Mouse (Mus musculus) neural tube, embryonic 11.5 days (tissue): Measurements from ENCODE around the gene Poc1a. TPM values are rescaled to one million over a fixed set of nuclear protein-coding genes. Genes with fewer than 3 reads are reported as not detected.

Experiments used
- ATAC-seq: fragments of 200-750 bp; cut with Nextera tagmentation; 2 replicates; pipeline ENCODE4 v1.8.0; 2017; ENCODE audit warnings: moderate number of reproducible peaks, mild to moderate bottlenecking, moderate TSS enrichment, moderate library complexity; ENCODE audit not compliant: insufficient read depth, low FRiP score, low TSS enrichment
- DNase-seq: peaks from one replicate; pipeline ENCODE4 v3.0.0-alpha.2; 2015; ENCODE audit warnings: low spot score
- H3K27ac ChIP-seq: fragments of 300-500 bp; sonication (generic); 2 replicates; pipeline ENCODE4 v1.5.1; 2014; ENCODE audit warnings: low read depth, mild to moderate bottlenecking, low read length
- H3K27me3 ChIP-seq: fragments of 300-500 bp; sonication (generic); 2 replicates; pipeline ENCODE4 v1.6.1; 2014; ENCODE audit warnings: mild to moderate bottlenecking, low read length, mixed read lengths; ENCODE audit not compliant: control insufficient read depth, insufficient read depth
- H3K36me3 ChIP-seq: fragments of 300-500 bp; sonication (generic); 2 replicates; pipeline ENCODE4 v1.6.1; 2014; ENCODE audit warnings: mild to moderate bottlenecking, low read length, moderate library complexity, mixed read lengths; ENCODE audit not compliant: control insufficient read depth, insufficient read depth
- H3K4me1 ChIP-seq: fragments of 300-500 bp; sonication (generic); 2 replicates; pipeline ENCODE4 v1.6.1; 2014; ENCODE audit warnings: low read length, mixed read lengths; ENCODE audit not compliant: control insufficient read depth, insufficient read depth
- H3K4me2 ChIP-seq: fragments of 300-500 bp; sonication (generic); 2 replicates; pipeline ENCODE4 v1.6.1; 2014; ENCODE audit warnings: low read depth, mild to moderate bottlenecking, moderate library complexity
- H3K4me3 ChIP-seq: fragments of 300-500 bp; sonication (generic); 2 replicates; pipeline ENCODE4 v1.5.1; 2014; ENCODE audit warnings: low read depth, low read length
- H3K9ac ChIP-seq: fragments of 300-500 bp; sonication (generic); 2 replicates; pipeline ENCODE4 v1.6.1; 2014; ENCODE audit warnings: mild to moderate bottlenecking, low read length
- H3K9me3 ChIP-seq: fragments of 300-500 bp; sonication (generic); 2 replicates; pipeline ENCODE4 v1.6.1; 2016; ENCODE audit warnings: low read length; ENCODE audit not compliant: control insufficient read depth
- whole genome bisulfite sequencing: fragments of 180-500 bp; shearing (Covaris S2); extraction: QIAGEN DNeasy Blood & Tissue Kit; methylation state at CpG from one replicate; pipeline ENCODE4 v1.1.7; 2014; 5-methylcytosine and 5-hydroxymethylcytosine counted together
- polyA plus RNA-seq: library from polyadenylated mRNA; unstranded; fragments of >200 nt; fragmentation: Nextera tagmentation; extraction: Ambion mirVana; gene quantifications from 2 replicates; pipeline ENCODE4 v1.2.1, GENCODE M21; 2014

Gene Poc1a
- polyA plus RNA-seq, 1 experiment from 2014 or later, result 26.6 TPM

- Histone ChIP-seq H3K4me1 (no peaks in the 10 kb centered on the region), H3K9me3 (no peaks in the 10 kb centered on the region), H3K9ac (no peak overlapping the region), H3K4me2 (no peak overlapping the region), H3K4me3 (no peak overlapping the region), H3K27me3 (no peaks in the 10 kb centered on the region), H3K36me3 (peaks cover 4% of the 10 kb centered on the region), H3K27ac (no peak overlapping the region)
- no peak for ATAC-seq
- no peak for DNase-seq
- 92% methylated on average over 3 of the region's 3 CpGs for WGBS
Measured at GRCm38 (mm10) chr9:106309859-106310258, 29.0 kb downstream of the Poc1a start.

- DNase-seq (no peak), ATAC-seq (no peak)
- Histone ChIP-seq H3K4me1 (no peaks in the 10 kb centered on the region), H3K36me3 (peaks cover 4% of the 10 kb centered on the region), H3K27ac (no peak overlapping the region), H3K4me3 (no peak overlapping the region), H3K9me3 (no peaks in the 10 kb centered on the region), H3K27me3 (no peaks in the 10 kb centered on the region), H3K9ac (no peak overlapping the region), H3K4me2 (no peak overlapping the region)
- 88% methylated on average over 10 of the region's 10 CpGs for WGBS
Measured at GRCm38 (mm10) chr9:106311625-106312191, 30.8 kb downstream of the Poc1a start.

GRCm38 (mm10) chr9:106312950-106313360 is 32.1 kb downstream of the Poc1a start:
- no peak overlapping the region for H3K9ac ChIP-seq
- no peak overlapping the region for H3K27ac ChIP-seq
- peaks cover 3% of the 10 kb centered on the region for H3K36me3 ChIP-seq
- H3K4me3 ChIP-seq, result no peak overlapping the region
- DNase-seq (no peak), ATAC-seq (no peak)
- H3K27me3 ChIP-seq, result no peaks in the 10 kb centered on the region
- no peak overlapping the region for H3K4me2 ChIP-seq
- 97% methylated on average over 7 of the region's 7 CpGs for WGBS
- H3K9me3 ChIP-seq, result no peaks in the 10 kb centered on the region
- no peaks in the 10 kb centered on the region for H3K4me1 ChIP-seq

GRCm38 (mm10) chr9:106314196-106314595 is 33.3 kb downstream of the Poc1a start:
- H3K27ac ChIP-seq, result no peak overlapping the region
- WGBS, result 72% methylated on average over 3 of the region's 3 CpGs
- DNase-seq (no peak), ATAC-seq (no peak)
- H3K36me3 ChIP-seq, result no peaks in the 10 kb centered on the region
- no peak overlapping the region for H3K4me3 ChIP-seq
- no peaks in the 10 kb centered on the region for H3K9me3 ChIP-seq
- no peak overlapping the region for H3K4me2 ChIP-seq
- no peaks in the 10 kb centered on the region for H3K4me1 ChIP-seq
- no peak overlapping the region for H3K9ac ChIP-seq
- no peaks in the 10 kb centered on the region for H3K27me3 ChIP-seq

- H3K4me2 ChIP-seq, result no peak overlapping the region
- H3K9me3 ChIP-seq, result no peaks in the 10 kb centered on the region
- no peak overlapping the region for H3K27ac ChIP-seq
- no peak for ATAC-seq
- 91% methylated on average over 2 of the region's 2 CpGs for WGBS
- no peaks in the 10 kb centered on the region for H3K27me3 ChIP-seq
- no peaks in the 10 kb centered on the region for H3K36me3 ChIP-seq
- DNase-seq, result no peak
- no peak overlapping the region for H3K4me3 ChIP-seq
- no peaks in the 10 kb centered on the region; the same call in 1 of the 2 replicates for H3K4me1 ChIP-seq
- no peak overlapping the region for H3K9ac ChIP-seq
Measured at GRCm38 (mm10) chr9:106318074-106318473, 37.2 kb downstream of the Poc1a start.

- H3K4me1 ChIP-seq, result no peaks in the 10 kb centered on the region; the same call in 1 of the 2 replicates
- ATAC-seq, result no peak
- no peaks in the 10 kb centered on the region for H3K27me3 ChIP-seq
- DNase-seq, result no peak
- H3K9me3 ChIP-seq, result no peaks in the 10 kb centered on the region
- H3K4me2 ChIP-seq, result no peak overlapping the region
- no peak overlapping the region for H3K9ac ChIP-seq
- WGBS, result 40% methylated on average over 2 of the region's 2 CpGs
- H3K4me3 ChIP-seq, result no peak overlapping the region
- no peaks in the 10 kb centered on the region for H3K36me3 ChIP-seq
- no peak overlapping the region for H3K27ac ChIP-seq
Measured at GRCm38 (mm10) chr9:106319095-106319494, 38.2 kb downstream of the Poc1a start.

- H3K9ac ChIP-seq, result no peak overlapping the region; the same call in 1 of the 2 replicates
- H3K27ac ChIP-seq, result no peak overlapping the region
- no peaks in the 10 kb centered on the region; the same call in 1 of the 2 replicates for H3K4me1 ChIP-seq
- DNase-seq, result no peak
- H3K4me2 ChIP-seq, result no peak overlapping the region
- H3K9me3 ChIP-seq, result no peaks in the 10 kb centered on the region
- no peaks in the 10 kb centered on the region for H3K36me3 ChIP-seq
- H3K4me3 ChIP-seq, result no peak overlapping the region
- ATAC-seq, result no peak
- H3K27me3 ChIP-seq, result no peaks in the 10 kb centered on the region
- 93% methylated on average over 3 of the region's 3 CpGs for WGBS
Measured at GRCm38 (mm10) chr9:106322497-106322896, 41.6 kb downstream of the Poc1a start.

- no peaks in the 10 kb centered on the region; the same call in 1 of the 2 replicates for H3K4me1 ChIP-seq
- no peak overlapping the region for H3K9ac ChIP-seq
- no peaks in the 10 kb centered on the region for H3K36me3 ChIP-seq
- H3K27ac ChIP-seq, result no peak overlapping the region
- ATAC-seq, result no peak
- H3K4me3 ChIP-seq, result no peak overlapping the region
- H3K27me3 ChIP-seq, result no peaks in the 10 kb centered on the region
- DNase-seq, result no peak
- H3K9me3 ChIP-seq, result no peaks in the 10 kb centered on the region
- 78% methylated on average over 8 of the region's 8 CpGs for WGBS
- no peak overlapping the region for H3K4me2 ChIP-seq
Measured at GRCm38 (mm10) chr9:106326241-106326640, 45.4 kb downstream of the Poc1a start.

GRCm38 (mm10) chr9:106327125-106327809 is 46.4 kb downstream of the Poc1a start:
- H3K36me3 ChIP-seq, result no peaks in the 10 kb centered on the region
- no peak for DNase-seq

More at GRCm38 (mm10) chr9:106327125-106327809, 46.4 kb downstream of the Poc1a start:
- 87% methylated on average over 8 of the region's 8 CpGs for WGBS
- Histone ChIP-seq H3K4me1 (no peaks in the 10 kb centered on the region; the same call in 1 of the 2 replicates), H3K9me3 (no peaks in the 10 kb centered on the region), H3K4me2 (no peak overlapping the region), H3K4me3 (no peak overlapping the region), H3K27me3 (no peaks in the 10 kb centered on the region), H3K27ac (no peak overlapping the region), H3K9ac (no peak overlapping the region)
- ATAC-seq, result no peak
